22 mouse cellular contexts compared by ENCODE assay signal in the genomic region with DNA sequence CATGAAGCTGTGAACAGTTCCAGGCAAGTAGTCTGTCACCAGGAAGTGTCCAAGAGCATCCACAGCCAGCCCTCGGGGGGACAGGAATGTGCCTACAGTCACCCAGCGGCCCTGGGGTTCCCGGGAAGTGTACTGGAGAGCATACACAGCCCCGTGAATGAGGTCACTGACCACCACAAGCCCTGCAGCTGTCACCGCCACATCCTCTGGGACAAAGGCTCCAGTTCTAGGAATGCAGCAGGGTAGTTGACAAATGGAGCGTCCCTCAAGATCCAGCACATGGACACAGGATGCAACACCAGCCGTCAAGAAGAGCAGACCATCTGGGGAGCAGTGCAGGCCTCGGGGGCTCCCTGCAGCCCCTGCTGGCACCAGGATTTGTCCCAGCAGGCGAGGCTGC. TPM values are rescaled to one million over a fixed set of nuclear protein-coding genes. Genes with fewer than 3 reads are reported as not detected.
DNase-seq lines count a peak whose midpoint lies in the region; ATAC-seq and TF ChIP-seq lines count a peak whose summit lies in the region.
"Had no signal": no experiment of that assay in that cellular context is flagged by ENCODE, and none has a peak within 500 bp of the region (broad histone marks: within the 10 kb centered on the region; RNA-seq: fewer than 3 reads in every experiment).

No protein-coding gene starts in this region.

- ATAC-seq in kidney, embryonic 15.5 days (replicated peaks; ENCODE audit: low FRiP score): no peak
- ATAC-seq in kidney, embryonic 14.5 days (ENCODE audit: low FRiP score, low TSS enrichment): no peak
- no peak for ATAC-seq in liver, embryonic 14.5 days (ENCODE audit: insufficient read depth)
- no peak for ATAC-seq in intestine, embryonic 15.5 days
- ATAC-seq: forebrain, embryonic 13.5 days; inflammation-experienced regulatory T-cells, adult 6 months had no signal

- peak; percentile 38 for DNase-seq in cerebellum, adult 11-12 months
- no peak for DNase-seq in cerebellum, adult 11 months
- DNase-seq in MEL (ENCODE audit: low read depth, low spot score): no peak
- no peak for DNase-seq in liver, embryonic 14.5 days (ENCODE audit: low read depth in 3 of 3, low spot score in 3 of 3)
- no peak for DNase-seq in layer of hippocampus, postnatal 36 days
- DNase-seq: adrenal gland, postnatal 14 days; cerebellum, adult 9-10 months; gastrocnemius, postnatal 25 days; lung, postnatal 14 days; right cerebral cortex, postnatal 25 days; thymus, postnatal 36 days had no signal

- no peaks in the 10 kb centered on the region for H3K9me3 ChIP-seq in kidney, embryonic 15.5 days (replicated peaks)
- H3K9me3 ChIP-seq in kidney, embryonic 14.5 days (ENCODE audit: control insufficient read depth, low read length): no peaks in the 10 kb centered on the region
- no peaks in the 10 kb centered on the region for H3K9me3 ChIP-seq in MEL (replicated peaks; ENCODE audit: insufficient read depth, low read length)
- H3K9me3 ChIP-seq in liver, embryonic 14.5 days (ENCODE audit: control insufficient read depth, low read length): no peaks in the 10 kb centered on the region
- no peaks in the 10 kb centered on the region for H3K9me3 ChIP-seq in intestine, embryonic 15.5 days
- H3K9me3 ChIP-seq: forebrain, embryonic 13.5 days; limb, embryonic 15.5 days; neural tube, embryonic 12.5 days had no signal

- peak overlapping the region; percentile 18; the same call in 1 of the 2 replicates for H3K27ac ChIP-seq in kidney, embryonic 15.5 days
- no peak overlapping the region for H3K27ac ChIP-seq in kidney, embryonic 14.5 days (ENCODE audit: low read depth, low read length)
- peak overlapping the region; percentile 95 for H3K27ac ChIP-seq in MEL (ENCODE audit: control insufficient read depth, low read depth, low read length)
- peak overlapping the region; percentile 99 for H3K27ac ChIP-seq in liver, embryonic 14.5 days
- no peak overlapping the region for H3K27ac ChIP-seq in intestine, embryonic 15.5 days
- H3K27ac ChIP-seq: forebrain, embryonic 13.5 days; limb, embryonic 15.5 days; neural tube, embryonic 12.5 days had no signal

- no peak for TF ChIP-seq POLR2A in MEL (IDR thresholded peaks at IDR 0.05; ENCODE audit: control insufficient read depth in 1 of 2, insufficient read depth in 1 of 2, low read depth in 1 of 2, low read length in 2 of 2, poor library complexity in 1 of 2)

- H3K4me1 ChIP-seq in kidney, embryonic 15.5 days: peaks cover 41% of the 10 kb centered on the region
- peaks cover 13% of the 10 kb centered on the region for H3K4me1 ChIP-seq in kidney, embryonic 14.5 days (ENCODE audit: control insufficient read depth, insufficient read depth, low read length)
- H3K4me1 ChIP-seq in MEL (ENCODE audit: control insufficient read depth in 1 of 2, insufficient read depth in 2 of 2, low read length in 2 of 2): peaks cover 10 to 30% of the 10 kb centered on the region in 2 experiments
- H3K4me1 ChIP-seq in liver, embryonic 14.5 days (replicated peaks; ENCODE audit: control insufficient read depth in 2 of 2, insufficient read depth in 2 of 2, low read length in 1 of 2): peaks cover 63 to 66% of the 10 kb centered on the region in 2 experiments
- H3K4me1 ChIP-seq in intestine, embryonic 15.5 days (replicated peaks): peaks cover 14% of the 10 kb centered on the region

- no peak overlapping the region for H3K4me3 ChIP-seq in kidney, embryonic 15.5 days (replicated peaks)
- H3K4me3 ChIP-seq in kidney, embryonic 14.5 days (ENCODE audit: low read length): no peak overlapping the region
- no peak overlapping the region; a peak in 1 of 4 replicates for H3K4me3 ChIP-seq in MEL (ENCODE audit: control insufficient read depth in 1 of 2, insufficient read depth in 1 of 2, low read depth in 2 of 2, low read length in 2 of 2)
- H3K4me3 ChIP-seq in liver, embryonic 14.5 days (ENCODE audit: insufficient read depth in 1 of 2, low read depth in 2 of 2, low read length in 2 of 2): peak overlapping the region; percentile 82 to 95
- no peak overlapping the region for H3K4me3 ChIP-seq in intestine, embryonic 15.5 days (replicated peaks)
- H3K4me3 ChIP-seq: forebrain, embryonic 13.5 days; limb, embryonic 15.5 days; neural tube, embryonic 12.5 days had no signal

- no peak for TF ChIP-seq EP300 in MEL (IDR thresholded peaks at IDR 0.05; ENCODE audit: low read depth in 1 of 2, low read length in 2 of 2)
- TF ChIP-seq EP300 in liver, embryonic 14.5 days (IDR thresholded peaks at IDR 0.05; ENCODE audit: low read depth): no peak

- no peak for TF ChIP-seq RAD21 in MEL (IDR thresholded peaks at IDR 0.05; ENCODE audit: low read depth, low read length)

- H3K79me2 ChIP-seq in MEL (ENCODE audit: control insufficient read depth, insufficient read depth, low read length, poor library complexity): peaks cover 27% of the 10 kb centered on the region

- WGBS in kidney, embryonic 15.5 days: 80% methylated on average over 9 of the region's 9 CpGs
- 79% methylated on average over 9 of the region's 9 CpGs for WGBS in kidney, embryonic 14.5 days
- WGBS in liver, embryonic 14.5 days (ENCODE audit: insufficient replicate concordance): 71% methylated on average over 9 of the region's 9 CpGs
- 68% methylated on average over 9 of the region's 9 CpGs for WGBS in intestine, embryonic 15.5 days

- H3K27me3 ChIP-seq in kidney, embryonic 15.5 days: no peaks in the 10 kb centered on the region
- no peaks in the 10 kb centered on the region for H3K27me3 ChIP-seq in kidney, embryonic 14.5 days (ENCODE audit: control insufficient read depth, insufficient read depth, low read length)
- no peaks in the 10 kb centered on the region for H3K27me3 ChIP-seq in MEL (ENCODE audit: control insufficient read depth in 1 of 2, insufficient read depth in 2 of 2, low read length in 2 of 2)
- H3K27me3 ChIP-seq in liver, embryonic 14.5 days (ENCODE audit: control insufficient read depth, insufficient read depth, low read length): no peaks in the 10 kb centered on the region
- no peaks in the 10 kb centered on the region for H3K27me3 ChIP-seq in intestine, embryonic 15.5 days (replicated peaks)
- H3K27me3 ChIP-seq: forebrain, embryonic 13.5 days; limb, embryonic 15.5 days; neural tube, embryonic 12.5 days had no signal

- no peak overlapping the region for H3K9ac ChIP-seq in kidney, embryonic 15.5 days
- H3K9ac ChIP-seq in kidney, embryonic 14.5 days (ENCODE audit: low read depth, low read length): no peak overlapping the region
- peak overlapping the region; percentile 56 for H3K9ac ChIP-seq in MEL (ENCODE audit: control insufficient read depth, low read depth, low read length, poor library complexity, severe bottlenecking)
- peak overlapping the region; percentile 87 for H3K9ac ChIP-seq in liver, embryonic 14.5 days (replicated peaks)
- no peak overlapping the region for H3K9ac ChIP-seq in intestine, embryonic 15.5 days
- H3K9ac ChIP-seq: forebrain, embryonic 13.5 days; limb, embryonic 15.5 days; neural tube, embryonic 12.5 days had no signal

- TF ChIP-seq CTCF in MEL (IDR thresholded peaks at IDR 0.05 in 2 of 3, conservative IDR thresholded peaks at IDR 0.05 in 1 of 3; ENCODE audit: control insufficient read depth in 1 of 3, insufficient read depth in 1 of 3, low read depth in 2 of 3, low read length in 3 of 3, poor library complexity in 1 of 3, severe bottlenecking in 1 of 3): no peak
- no peak for TF ChIP-seq CTCF in liver, embryonic 14.5 days (IDR thresholded peaks at IDR 0.05; ENCODE audit: low read depth)

- no peak overlapping the region for H3K4me2 ChIP-seq in kidney, embryonic 15.5 days
- no peak overlapping the region for H3K4me2 ChIP-seq in kidney, embryonic 14.5 days (replicated peaks; ENCODE audit: low read depth, low read length)
- H3K4me2 ChIP-seq in liver, embryonic 14.5 days (ENCODE audit: low read depth): peak overlapping the region; percentile 88
- no peak overlapping the region for H3K4me2 ChIP-seq in intestine, embryonic 15.5 days (replicated peaks)
- H3K4me2 ChIP-seq: forebrain, embryonic 13.5 days; limb, embryonic 15.5 days; neural tube, embryonic 12.5 days had no signal

- H3K36me3 ChIP-seq in kidney, embryonic 15.5 days: peaks cover 6% of the 10 kb centered on the region; the same call in 1 of the 2 replicates
- H3K36me3 ChIP-seq in kidney, embryonic 14.5 days (ENCODE audit: control insufficient read depth, insufficient read depth, low read length): no peaks in the 10 kb centered on the region; the same call in 1 of the 2 replicates
- H3K36me3 ChIP-seq in MEL (ENCODE audit: control insufficient read depth in 1 of 2, insufficient read depth in 2 of 2, low read length in 2 of 2): peaks cover 0 to 17% of the 10 kb centered on the region in 2 experiments; a peak in 3 of 4 replicates
- H3K36me3 ChIP-seq in liver, embryonic 14.5 days (replicated peaks; ENCODE audit: control insufficient read depth, insufficient read depth, low read depth): peaks cover 24% of the 10 kb centered on the region
- peaks cover 3% of the 10 kb centered on the region; the same call in 1 of the 2 replicates for H3K36me3 ChIP-seq in intestine, embryonic 15.5 days
- H3K36me3 ChIP-seq: neural tube, embryonic 12.5 days had no signal

RNA-seq across cellular contexts. Expression of gene Pigq, which starts 1.0 kb away (rescaled TPM):
- 72.2 and 76.4 TPM in 2 replicates for polyA plus RNA-seq in kidney, embryonic 15.5 days (2015; fragmentation: Nextera tagmentation; extraction: Ambion mirVana)
- 51.5 and 77.2 TPM in 2 replicates for polyA plus RNA-seq in kidney, embryonic 14.5 days (2014; fragmentation: Nextera tagmentation; extraction: Ambion mirVana)
- 50.7 and 67.8 TPM in 2 replicates for total RNA-seq in MEL (2012; rRNA removed)
- polyA plus RNA-seq in MEL (2012; ENCODE audit: insufficient read depth in 1 of 2, insufficient read length in 2 of 2, low read depth in 1 of 2, low replicate concordance in 2 of 2, missing spikeins in 1 of 2): 100 to 1,000 TPM; 193 to 825 TPM
- 270 and 414 TPM in 2 replicates for polyA plus RNA-seq in liver, embryonic 14.5 days (2012; rRNA removed)
- 170 and 186 TPM in 2 replicates for polyA plus RNA-seq in liver, embryonic 14.5 days (2014; fragmentation: Nextera tagmentation; extraction: Ambion mirVana)
- polyA plus RNA-seq in intestine, embryonic 15.5 days (2015; fragmentation: Nextera tagmentation; extraction: Ambion mirVana): 52.1 and 56.4 TPM in 2 replicates
- 100 to 1,000 TPM; 125 to 129 TPM for total RNA-seq in layer of hippocampus, postnatal 36 days (2021)

RNA-seq across cellular contexts. Expression of gene Nhlrc4, which starts 1.0 kb away (rescaled TPM):
- polyA plus RNA-seq in kidney, embryonic 15.5 days (2015; fragmentation: Nextera tagmentation; extraction: Ambion mirVana): 1.5 TPM in 2 replicates
- polyA plus RNA-seq in kidney, embryonic 14.5 days (2014; fragmentation: Nextera tagmentation; extraction: Ambion mirVana): 0.28 and 0.43 TPM in 2 replicates
- total RNA-seq in MEL (2012; rRNA removed): 0.16 and 0.23 TPM in 2 replicates
- under 1 TPM in 1 of 2 experiments, not detected in 1; 0.19 TPM for polyA plus RNA-seq in MEL (2012; ENCODE audit: insufficient read depth in 1 of 2, insufficient read length in 2 of 2, low read depth in 1 of 2, low replicate concordance in 2 of 2, missing spikeins in 1 of 2)
- polyA plus RNA-seq in liver, embryonic 14.5 days (2012; rRNA removed): 4.3 and 8.9 TPM in 2 replicates
- 1.9 and 4.6 TPM in 2 replicates for polyA plus RNA-seq in liver, embryonic 14.5 days (2014; fragmentation: Nextera tagmentation; extraction: Ambion mirVana)
- 0.10 and 0.46 TPM in 2 replicates for polyA plus RNA-seq in intestine, embryonic 15.5 days (2015; fragmentation: Nextera tagmentation; extraction: Ambion mirVana)
- total RNA-seq in layer of hippocampus, postnatal 36 days (2021): under 1 TPM; 0.17 to 0.61 TPM
- total RNA-seq: CH12.LX; gastrocnemius, postnatal 25 days; megakaryocyte-erythroid progenitor cell, adult 5-6 weeks had no signal
- polyA plus RNA-seq: forebrain, embryonic 13.5 days; heart, embryonic 14.5 days; inflammation-experienced regulatory T-cells, adult 6 months had no signal

RNA-seq across cellular contexts. Expression of gene A930017K11Rik, which starts 8.6 kb away (rescaled TPM):
- polyA plus RNA-seq in kidney, embryonic 15.5 days (2015; fragmentation: Nextera tagmentation; extraction: Ambion mirVana): 5.4 and 5.7 TPM in 2 replicates
- polyA plus RNA-seq in kidney, embryonic 14.5 days (2014; fragmentation: Nextera tagmentation; extraction: Ambion mirVana): 2.8 and 4.4 TPM in 2 replicates
- total RNA-seq in MEL (2012; rRNA removed): not detected in 2 replicates
- polyA plus RNA-seq in MEL (2012; ENCODE audit: insufficient read depth in 1 of 2, insufficient read length in 2 of 2, low read depth in 1 of 2, low replicate concordance in 2 of 2, missing spikeins in 1 of 2): not detected
- 0.16 and 0.24 TPM in 2 replicates for polyA plus RNA-seq in liver, embryonic 14.5 days (2012; rRNA removed)
- 0.13 and 0.37 TPM in 2 replicates for polyA plus RNA-seq in liver, embryonic 14.5 days (2014; fragmentation: Nextera tagmentation; extraction: Ambion mirVana)
- 0.20 and 0.28 TPM in 2 replicates for polyA plus RNA-seq in intestine, embryonic 15.5 days (2015; fragmentation: Nextera tagmentation; extraction: Ambion mirVana)
- under 1 TPM; 0.95 to 0.96 TPM for total RNA-seq in layer of hippocampus, postnatal 36 days (2021)
- total RNA-seq: adrenal gland, postnatal 14 days; CH12.LX; gastrocnemius, postnatal 25 days had no signal
- polyA plus RNA-seq: embryonic facial prominence, embryonic 14.5 days; forebrain, embryonic 13.5 days; heart, embryonic 14.5 days; inflammation-experienced regulatory T-cells, adult 6 months had no signal

RNA-seq across cellular contexts. Expression of gene Rab40c, which starts 24.2 kb away (rescaled TPM):
- 27.8 and 30.9 TPM in 2 replicates for polyA plus RNA-seq in kidney, embryonic 15.5 days (2015; fragmentation: Nextera tagmentation; extraction: Ambion mirVana)
- 17.2 and 20.4 TPM in 2 replicates for polyA plus RNA-seq in kidney, embryonic 14.5 days (2014; fragmentation: Nextera tagmentation; extraction: Ambion mirVana)
- total RNA-seq in MEL (2012; rRNA removed): 3.7 and 4.8 TPM in 2 replicates
- 10 to 100 TPM in 1 of 2 experiments, not detected in 1; 23.2 TPM for polyA plus RNA-seq in MEL (2012; ENCODE audit: insufficient read depth in 1 of 2, insufficient read length in 2 of 2, low read depth in 1 of 2, low replicate concordance in 2 of 2, missing spikeins in 1 of 2)
- polyA plus RNA-seq in liver, embryonic 14.5 days (2012; rRNA removed): 6.4 and 7.8 TPM in 2 replicates
- 3.4 and 3.8 TPM in 2 replicates for polyA plus RNA-seq in liver, embryonic 14.5 days (2014; fragmentation: Nextera tagmentation; extraction: Ambion mirVana)
- 21.4 and 24.9 TPM in 2 replicates for polyA plus RNA-seq in intestine, embryonic 15.5 days (2015; fragmentation: Nextera tagmentation; extraction: Ambion mirVana)
- 10 to 100 TPM; 49.6 to 55.5 TPM for total RNA-seq in layer of hippocampus, postnatal 36 days (2021)

RNA-seq across cellular contexts. Expression of gene Capn15, which starts 41.8 kb away (rescaled TPM):
- polyA plus RNA-seq in kidney, embryonic 15.5 days (2015; fragmentation: Nextera tagmentation; extraction: Ambion mirVana): 22.7 and 31.6 TPM in 2 replicates
- 27.1 and 35.3 TPM in 2 replicates for polyA plus RNA-seq in kidney, embryonic 14.5 days (2014; fragmentation: Nextera tagmentation; extraction: Ambion mirVana)
- total RNA-seq in MEL (2012; rRNA removed): 5.6 and 6.2 TPM in 2 replicates
- polyA plus RNA-seq in MEL (2012; ENCODE audit: insufficient read depth in 1 of 2, insufficient read length in 2 of 2, low read depth in 1 of 2, low replicate concordance in 2 of 2, missing spikeins in 1 of 2): 10 to 100 TPM in 1 of 2 experiments, not detected in 1; 16.2 TPM
- 7.7 and 9.0 TPM in 2 replicates for polyA plus RNA-seq in liver, embryonic 14.5 days (2012; rRNA removed)
- 8.3 and 11.8 TPM in 2 replicates for polyA plus RNA-seq in liver, embryonic 14.5 days (2014; fragmentation: Nextera tagmentation; extraction: Ambion mirVana)
- polyA plus RNA-seq in intestine, embryonic 15.5 days (2015; fragmentation: Nextera tagmentation; extraction: Ambion mirVana): 18.5 and 25.1 TPM in 2 replicates
- total RNA-seq in layer of hippocampus, postnatal 36 days (2021): 10 to 100 TPM; 52.5 to 60.2 TPM

Comparison
In these comparisons a context has a peak if more than half of its experiments do, and no peak if none do; other contexts are left out.
1. H3K27ac ChIP-seq: peak in kidney, embryonic 15.5 days (single experiment), MEL (single experiment) and liver, embryonic 14.5 days (single experiment); none in kidney, embryonic 14.5 days (single experiment) and intestine, embryonic 15.5 days (single experiment).
2. H3K4me3 ChIP-seq: peak in liver, embryonic 14.5 days (2 of 2); none in kidney, embryonic 15.5 days (single experiment), kidney, embryonic 14.5 days (single experiment), MEL (0 of 2) and intestine, embryonic 15.5 days (single experiment).
3. H3K9ac ChIP-seq: peak in MEL (single experiment) and liver, embryonic 14.5 days (single experiment); none in kidney, embryonic 15.5 days (single experiment), kidney, embryonic 14.5 days (single experiment) and intestine, embryonic 15.5 days (single experiment).